Mouse (Mus musculus) spleen, postnatal 14 days (tissue): ENCODE data around the gene Grik3.

ENCODE experiments used
- DNase-seq, 2 experiments: peaks; one replicate each; pipeline ENCODE4 v3.0.0; 2021 to 2022; ENCODE audit warnings: low spot score in 2 of 2

The Grik3 gene

GRCm38 (mm10) chr4:125726241-125726640 lies 235.7 kb downstream of the Grik3 start:
- no peak for DNase-seq

- no peak for DNase-seq
Observed at GRCm38 (mm10) chr4:125727030-125727429, 236.5 kb downstream of the Grik3 start.

GRCm38 (mm10) chr4:125727626-125728025 lies 237.1 kb downstream of the Grik3 start:
- DNase-seq = no peak

- no peak for DNase-seq
Observed at GRCm38 (mm10) chr4:125728091-125728863, 237.8 kb downstream of the Grik3 start.

- DNase-seq = no peak
Observed at GRCm38 (mm10) chr4:125729305-125730220, 239.1 kb downstream of the Grik3 start.

GRCm38 (mm10) chr4:125730751-125731150 lies 240.3 kb downstream of the Grik3 start:
- DNase-seq = no peak

GRCm38 (mm10) chr4:125736783-125737182 lies 246.3 kb downstream of the Grik3 start:
- no peak for DNase-seq

- DNase-seq = no peak
Observed at GRCm38 (mm10) chr4:125738825-125739224, 248.3 kb downstream of the Grik3 start.

- no peak for DNase-seq
Observed at GRCm38 (mm10) chr4:125742162-125742571, 251.7 kb downstream of the Grik3 start.

- no peak for DNase-seq
Observed at GRCm38 (mm10) chr4:125745902-125746301, 255.4 kb downstream of the Grik3 start.

GRCm38 (mm10) chr4:125756393-125756792 lies 265.9 kb downstream of the Grik3 start:
- DNase-seq = no peak

- no peak for DNase-seq
Observed at GRCm38 (mm10) chr4:125760326-125760725, 269.8 kb downstream of the Grik3 start.

- no peak for DNase-seq
Observed at GRCm38 (mm10) chr4:125763056-125763455, 272.6 kb downstream of the Grik3 start.
